Comparison of ENCODE assay signal across 9 mouse cellular contexts in genomic region chr4:129578466-129578865, GRCm38 (mm10). TPM values are rescaled to one million over a fixed set of nuclear protein-coding genes. Genes with fewer than 3 reads are reported as not detected.
DNase-seq lines count a peak whose midpoint lies in the region; ATAC-seq and TF ChIP-seq lines count a peak whose summit lies in the region.
"Had no signal": no experiment of that assay in that cellular context is flagged by ENCODE, and none has a peak within 500 bp of the region (broad histone marks: within the 10 kb centered on the region; RNA-seq: fewer than 3 reads in every experiment).

TSS of gene Fam167b (minus strand) at chr4:129578549.

- DNase-seq in spleen, adult 2 months (ENCODE audit: low read depth in 1 of 2, low spot score in 2 of 2), result no peak
- DNase-seq in spleen, postnatal 36 days (ENCODE audit: low spot score in 2 of 2), result no peak
- peak; percentile 77 to 83 for DNase-seq in kidney, postnatal 36 days
- DNase-seq in thymus, postnatal 4 days, result no peak
- DNase-seq in testis, postnatal 14 days (ENCODE audit: low spot score), result no peak
- no peak for DNase-seq in cerebellum, adult 2 months
- DNase-seq in embryo, embryonic 9.5 days (ENCODE audit: extremely low spot score), result no peak

- WGBS in spleen, adult 2 months, result 78% methylated on average over 5 of the region's 5 CpGs
- 66% methylated on average over 5 of the region's 5 CpGs for WGBS in heart, embryonic 13.5 days
- WGBS in cerebellum, adult 2 months, result 74% methylated on average over 5 of the region's 5 CpGs

- peak within 1 kb of the TSS; percentile 49 for H3K4me2 ChIP-seq in heart, embryonic 13.5 days

- peak within 1 kb of the TSS; percentile 13; the same call in 1 of the 2 replicates for H3K27ac ChIP-seq in spleen, adult 2 months (ENCODE audit: insufficient read depth, low read length)
- H3K27ac ChIP-seq in heart, embryonic 13.5 days (replicated peaks), result peak within 1 kb of the TSS; percentile 78
- no peak within 1 kb of the TSS for H3K27ac ChIP-seq in cerebellum, adult 2 months (ENCODE audit: insufficient read depth, low read length)

- H3K27me3 ChIP-seq in spleen, adult 2 months (ENCODE audit: control insufficient read depth, insufficient read depth, low read length), result no peaks in the 10 kb centered on the region
- peaks cover 3% of the 10 kb centered on the region; the same call in 1 of the 2 replicates for H3K27me3 ChIP-seq in heart, embryonic 13.5 days (replicated peaks)
- no peaks in the 10 kb centered on the region for H3K27me3 ChIP-seq in cerebellum, adult 2 months (ENCODE audit: control insufficient read depth, insufficient read depth, low read length)

- no peaks in the 10 kb centered on the region for H3K9me3 ChIP-seq in heart, embryonic 13.5 days

- no peak for TF ChIP-seq POLR2A in spleen, adult 2 months (IDR thresholded peaks at IDR 0.05; ENCODE audit: low read depth, low read length)
- no peak for TF ChIP-seq POLR2A in cerebellum, adult 2 months (IDR thresholded peaks at IDR 0.05; ENCODE audit: borderline replicate concordance, insufficient read depth, low read length)

- peaks cover 19% of the 10 kb centered on the region; the same call in 1 of the 2 replicates for H3K4me1 ChIP-seq in spleen, adult 2 months (ENCODE audit: control insufficient read depth, insufficient read depth, insufficient read length)
- H3K4me1 ChIP-seq in heart, embryonic 13.5 days, result peaks cover 15% of the 10 kb centered on the region
- H3K4me1 ChIP-seq in cerebellum, adult 2 months (ENCODE audit: control insufficient read depth, insufficient read depth, low read length), result no peaks in the 10 kb centered on the region; the same call in 1 of the 2 replicates

- H3K9ac ChIP-seq in heart, embryonic 13.5 days, result no peak within 1 kb of the TSS

- no peaks in the 10 kb centered on the region for H3K36me3 ChIP-seq in spleen, adult 2 months (ENCODE audit: control insufficient read depth, insufficient read depth, low read length)
- no peaks in the 10 kb centered on the region for H3K36me3 ChIP-seq in heart, embryonic 13.5 days

- TF ChIP-seq CTCF in spleen, adult 2 months (IDR thresholded peaks at IDR 0.05; ENCODE audit: extremely low read depth, insufficient read depth, insufficient read length, insufficient replicate concordance), result no peak
- TF ChIP-seq CTCF in cerebellum, adult 2 months (IDR thresholded peaks at IDR 0.05; ENCODE audit: borderline replicate concordance, insufficient read depth, low read depth, low read length), result no peak

- ATAC-seq in heart, embryonic 13.5 days (ENCODE audit: extremely low read depth, insufficient number of reproducible peaks, low FRiP score, low TSS enrichment), result no peak

- H3K4me3 ChIP-seq in spleen, adult 2 months (ENCODE audit: extremely low read depth, insufficient read depth, insufficient read length), result 0 out of 2 replicates have a peak within 1 kb of the TSS, but pooled peaks have one; percentile 29
- H3K4me3 ChIP-seq in heart, embryonic 13.5 days, result peak within 1 kb of the TSS; percentile 22
- no peak within 1 kb of the TSS for H3K4me3 ChIP-seq in cerebellum, adult 2 months (replicated peaks; ENCODE audit: insufficient read depth, low read depth, low read length)
- H3K4me3 ChIP-seq: erythroblast, embryonic 14.5 days had no signal

RNA-seq across cellular contexts. Expression of gene Fam167b, which starts in this region (rescaled TPM):
- polyA plus RNA-seq in spleen, adult 2 months (2012; rRNA removed), result 10.9 and 17.2 TPM in 2 replicates
- polyA plus RNA-seq in heart, embryonic 13.5 days (2015; fragmentation: Nextera tagmentation; extraction: Ambion mirVana), result 4.7 and 7.3 TPM in 2 replicates
- 0.26 and 0.40 TPM in 2 replicates for polyA plus RNA-seq in cerebellum, adult 2 months (2012; rRNA removed)
- polyA plus RNA-seq: erythroblast, embryonic 14.5 days had no signal

Comparison
In these comparisons a context has a peak if more than half of its experiments do, and no peak if none do; other contexts are left out.
1. DNase-seq: peak in kidney, postnatal 36 days (2 of 2); none in spleen, adult 2 months (0 of 2), spleen, postnatal 36 days (0 of 2), thymus, postnatal 4 days (single experiment), testis, postnatal 14 days (single experiment), cerebellum, adult 2 months (0 of 2) and embryo, embryonic 9.5 days (single experiment).